Mouse (Mus musculus): ENCODE measurements around the gene 4933403O08Rik.
A peak's percentile ranks its signal among the peaks of the same experiment; 100 is the strongest.

4933403O08Rik gene

DNA sequence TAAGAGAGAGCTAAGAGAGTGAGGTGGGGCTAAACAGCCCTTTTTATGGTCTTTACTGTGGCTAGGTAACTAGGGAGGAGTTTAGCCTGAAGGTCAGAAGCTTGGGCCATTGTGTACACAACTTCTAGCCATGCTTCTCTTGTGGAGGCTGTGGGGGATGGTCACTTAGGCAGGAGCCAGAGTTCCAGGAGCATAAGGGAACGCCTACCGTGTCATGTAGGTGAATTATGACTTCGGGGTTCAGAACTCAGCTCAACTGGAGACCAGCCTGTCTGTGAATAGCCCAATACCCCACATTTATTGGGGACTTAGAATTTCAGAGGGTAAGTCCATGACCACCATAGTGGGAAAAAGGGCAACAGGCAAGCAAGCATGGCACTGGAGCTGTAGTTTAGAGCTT lies at the start of gene 4933403O08Rik:
Gene 4933403O08Rik, plus strand, starts transcription at position 301 of the 400 bp plus-strand sequence.
- no peak for DNase-seq (ENCODE audit: extremely low read depth, low read depth)

GRCm38 (mm10) chrX:112242916-112243315 lies 4.1 kb downstream of the 4933403O08Rik start:
- peak; percentile 44 for DNase-seq (ENCODE audit: extremely low read depth, low read depth)

GRCm38 (mm10) chrX:112255513-112255912 lies 16.7 kb downstream of the 4933403O08Rik start:
- DNase-seq (ENCODE audit: extremely low read depth, low read depth): no peak

- peak; percentile 2 for DNase-seq (ENCODE audit: extremely low read depth, low read depth)
These were observed 34.7 kb downstream of the 4933403O08Rik start for GRCm38 (mm10) chrX:112273550-112273949.

Measured in MEL-GATA-1-ER (cell line).